Mouse (Mus musculus) heart, adult 2 months (tissue): ENCODE measurements at regions not wholly inside any gene's neighbourhood (a gene's known extent, or its start where the extent isn't known, plus 50 kb on each side); places are given as distances from the start of the nearest gene placed in this dataset.
A peak's percentile ranks its signal among the peaks of the same experiment; 100 is the strongest.

ENCODE experiments used
- DNase-seq, 2 experiments: peaks; one replicate each; pipeline ENCODE4 v3.0.0; 2021
- H3K27ac ChIP-seq: fragments of 200-600 bp; 2 replicates; pipeline ENCODE4 v1.8.1; 2022
- H3K27me3 ChIP-seq: fragments of 200-500 bp; 2 replicates; pipeline ENCODE4 v1.6.1; 2012; ENCODE audit warnings: mild to moderate bottlenecking, low read length, inconsistent platforms, mixed read lengths; ENCODE audit not compliant: control insufficient read depth, insufficient read depth
- H3K36me3 ChIP-seq: fragments of 200-500 bp; 2 replicates; pipeline ENCODE4 v1.6.1; 2012; ENCODE audit warnings: low read length, inconsistent platforms; ENCODE audit not compliant: control insufficient read depth, insufficient read depth
- H3K4me1 ChIP-seq: fragments of 200-500 bp; 2 replicates; pipeline ENCODE4 v1.6.1; 2011; ENCODE audit warnings: low read length; ENCODE audit not compliant: control insufficient read depth, insufficient read depth
- H3K4me3 ChIP-seq: fragments of 200-600 bp; 2 replicates; pipeline ENCODE4 v1.8.1; 2022
- H3K79me2 ChIP-seq: fragments of 200-500 bp; replicated peaks from 2 replicates; pipeline ENCODE4 v1.6.1; 2012; ENCODE audit warnings: mild to moderate bottlenecking, inconsistent platforms, low read length, moderate library complexity, mixed read lengths; ENCODE audit not compliant: control insufficient read depth, insufficient read depth
- H3K9ac ChIP-seq: fragments of 200-500 bp; 2 replicates; pipeline ENCODE4 v1.6.1; 2012; ENCODE audit warnings: low read depth, mild to moderate bottlenecking, control low read depth, inconsistent platforms, low read length, mixed read lengths
- CTCF ChIP-seq: fragments of 200-600 bp; IDR thresholded peaks from 2 replicates; pipeline ENCODE4 v1.8.1; 2022; ENCODE audit warnings: antibody characterized with exemption, mild to moderate bottlenecking, moderate library complexity
- EP300 ChIP-seq: fragments of 200-500 bp; IDR thresholded peaks from 2 replicates; pipeline ENCODE4 v1.6.1; 2011; ENCODE audit warnings: low read depth, low read length, control low read depth; ENCODE audit not compliant: insufficient read depth
- POLR2A ChIP-seq: fragments of 200-500 bp; IDR thresholded peaks from 2 replicates; pipeline ENCODE4 v1.6.1; 2011; ENCODE audit warnings: mild to moderate bottlenecking, low read depth, low read length, control low read depth; ENCODE audit not compliant: insufficient read depth
- WGBS: fragments of 180-500 bp; shearing (Covaris S2); methylation state at CpG from one replicate; pipeline ENCODE4 v1.1.7; 2018; 5-methylcytosine and 5-hydroxymethylcytosine counted together
- intact Hi-C: fragments of 180-260 bp; cut with DNase I; formaldehyde crosslinking; loops from one replicate; pipeline ENCODE4 v1.15.1; 2025

GRCm38 (mm10) chr4:11878638-11879037 is 102.4 kb downstream of the Gm10604 start:
- no peaks in the 10 kb centered on the region for H3K27me3 ChIP-seq
- TF ChIP-seq CTCF (no peak), POLR2A (no peak), EP300 (no peak)
- intact Hi-C loops, result no loop called here
- peaks cover 5% of the 10 kb centered on the region; the same call in 1 of the 2 replicates for H3K4me1 ChIP-seq
- H3K27ac ChIP-seq, result no peak overlapping the region; the same call in 1 of the 2 replicates
- 62% methylated on average over 6 of the region's 6 CpGs for WGBS
- DNase-seq, result no peak
- H3K9ac ChIP-seq, result no peak overlapping the region
- H3K36me3 ChIP-seq, result no peaks in the 10 kb centered on the region
- no peaks in the 10 kb centered on the region for H3K79me2 ChIP-seq
- no peak overlapping the region for H3K4me3 ChIP-seq

GRCm38 (mm10) chr4:11877945-11878344 is 103.1 kb downstream of the Gm10604 start:
- Histone ChIP-seq H3K36me3 (no peaks in the 10 kb centered on the region), H3K79me2 (no peaks in the 10 kb centered on the region), H3K4me1 (peaks cover 5% of the 10 kb centered on the region; the same call in 1 of the 2 replicates), H3K9ac (no peak overlapping the region), H3K27ac (no peak overlapping the region; the same call in 1 of the 2 replicates), H3K4me3 (no peak overlapping the region), H3K27me3 (no peaks in the 10 kb centered on the region)
- DNase-seq, result no peak
- intact Hi-C loops, result no loop called here
- TF ChIP-seq CTCF (no peak), EP300 (0 out of 2 replicates have a peak, but pooled peaks have one; percentile 26)
- WGBS, result 49% methylated on average over 4 of the region's 4 CpGs

GRCm38 (mm10) chr4:11876009-11876408 is 105.1 kb downstream of the Gm10604 start:
- no peak for DNase-seq
- no peak overlapping the region for H3K9ac ChIP-seq
- H3K27ac ChIP-seq, result no peak overlapping the region
- H3K27me3 ChIP-seq, result no peaks in the 10 kb centered on the region
- no peaks in the 10 kb centered on the region for H3K36me3 ChIP-seq
- intact Hi-C loops, result no loop called here
- peaks cover 2% of the 10 kb centered on the region; the same call in 1 of the 2 replicates for H3K4me1 ChIP-seq
- TF ChIP-seq CTCF (no peak), POLR2A (no peak), EP300 (no peak)
- no peak overlapping the region for H3K4me3 ChIP-seq
- WGBS, result 94% methylated on average over 1 of the region's 1 CpGs
- H3K79me2 ChIP-seq, result no peaks in the 10 kb centered on the region

GRCm38 (mm10) chr4:11874586-11875264 is 106.3 kb downstream of the Gm10604 start:
- Histone ChIP-seq H3K27me3 (no peaks in the 10 kb centered on the region), H3K9ac (no peak overlapping the region), H3K79me2 (no peaks in the 10 kb centered on the region), H3K4me1 (peaks cover 5% of the 10 kb centered on the region), H3K27ac (no peak overlapping the region), H3K4me3 (no peak overlapping the region), H3K36me3 (no peaks in the 10 kb centered on the region)
- WGBS, result 79% methylated on average over 4 of the region's 4 CpGs
- TF ChIP-seq POLR2A (no peak), EP300 (no peak), CTCF (no peak)
- intact Hi-C loops, result no loop called here
- no peak for DNase-seq

- TF ChIP-seq CTCF (no peak), EP300 (no peak), POLR2A (no peak)
- peaks cover 3% of the 10 kb centered on the region; the same call in 1 of the 2 replicates for H3K36me3 ChIP-seq
- H3K27ac ChIP-seq, result no peak overlapping the region
- DNase-seq, result no peak
- WGBS, result 68% methylated on average over 3 of the region's 3 CpGs
- H3K4me1 ChIP-seq, result peaks cover 5% of the 10 kb centered on the region
- no peak overlapping the region for H3K4me3 ChIP-seq
- intact Hi-C loops, result no loop called here
- H3K79me2 ChIP-seq, result no peaks in the 10 kb centered on the region
- no peaks in the 10 kb centered on the region for H3K27me3 ChIP-seq
- H3K9ac ChIP-seq, result no peak overlapping the region
These were observed 109.0 kb downstream of the Gm10604 start for GRCm38 (mm10) chr4:11872036-11872435.

- no peak overlapping the region for H3K9ac ChIP-seq
- intact Hi-C loops, result no loop called here
- H3K4me1 ChIP-seq, result peaks cover 5% of the 10 kb centered on the region
- 26% methylated on average over 5 of the region's 5 CpGs for WGBS
- no peaks in the 10 kb centered on the region for H3K79me2 ChIP-seq
- no peak overlapping the region for H3K4me3 ChIP-seq
- H3K27me3 ChIP-seq, result no peaks in the 10 kb centered on the region
- TF ChIP-seq EP300 (0 out of 2 replicates have a peak, but pooled peaks have one; percentile 55), POLR2A (no peak)
- peaks cover 3% of the 10 kb centered on the region; the same call in 1 of the 2 replicates for H3K36me3 ChIP-seq
- peak overlapping the region; percentile 57 for H3K27ac ChIP-seq
- peak; percentile 42 to 51 for DNase-seq
These were observed 111.3 kb downstream of the Gm10604 start for GRCm38 (mm10) chr4:11869721-11870120.
